Mouse (Mus musculus) neural tube, embryonic 11.5 days (tissue): Measurements from ENCODE around the gene Krt80. TPM values are rescaled to one million over a fixed set of nuclear protein-coding genes. Genes with fewer than 3 reads are reported as not detected.

Source experiments
- ATAC-seq: fragments of 200-750 bp; cut with Nextera tagmentation; 2 replicates; pipeline ENCODE4 v1.8.0; 2017; ENCODE audit warnings: moderate number of reproducible peaks, mild to moderate bottlenecking, moderate TSS enrichment, moderate library complexity; ENCODE audit not compliant: insufficient read depth, low FRiP score, low TSS enrichment
- DNase-seq: peaks from one replicate; pipeline ENCODE4 v3.0.0-alpha.2; 2015; ENCODE audit warnings: low spot score
- H3K27ac ChIP-seq: fragments of 300-500 bp; sonication (generic); 2 replicates; pipeline ENCODE4 v1.5.1; 2014; ENCODE audit warnings: low read depth, mild to moderate bottlenecking, low read length
- H3K27me3 ChIP-seq: fragments of 300-500 bp; sonication (generic); 2 replicates; pipeline ENCODE4 v1.6.1; 2014; ENCODE audit warnings: mild to moderate bottlenecking, low read length, mixed read lengths; ENCODE audit not compliant: control insufficient read depth, insufficient read depth
- H3K36me3 ChIP-seq: fragments of 300-500 bp; sonication (generic); 2 replicates; pipeline ENCODE4 v1.6.1; 2014; ENCODE audit warnings: mild to moderate bottlenecking, low read length, moderate library complexity, mixed read lengths; ENCODE audit not compliant: control insufficient read depth, insufficient read depth
- H3K4me1 ChIP-seq: fragments of 300-500 bp; sonication (generic); 2 replicates; pipeline ENCODE4 v1.6.1; 2014; ENCODE audit warnings: low read length, mixed read lengths; ENCODE audit not compliant: control insufficient read depth, insufficient read depth
- H3K4me2 ChIP-seq: fragments of 300-500 bp; sonication (generic); 2 replicates; pipeline ENCODE4 v1.6.1; 2014; ENCODE audit warnings: low read depth, mild to moderate bottlenecking, moderate library complexity
- H3K4me3 ChIP-seq: fragments of 300-500 bp; sonication (generic); 2 replicates; pipeline ENCODE4 v1.5.1; 2014; ENCODE audit warnings: low read depth, low read length
- H3K9ac ChIP-seq: fragments of 300-500 bp; sonication (generic); 2 replicates; pipeline ENCODE4 v1.6.1; 2014; ENCODE audit warnings: mild to moderate bottlenecking, low read length
- H3K9me3 ChIP-seq: fragments of 300-500 bp; sonication (generic); 2 replicates; pipeline ENCODE4 v1.6.1; 2016; ENCODE audit warnings: low read length; ENCODE audit not compliant: control insufficient read depth
- WGBS: fragments of 180-500 bp; shearing (Covaris S2); extraction: QIAGEN DNeasy Blood & Tissue Kit; methylation state at CpG from one replicate; pipeline ENCODE4 v1.1.7; 2014; 5-methylcytosine and 5-hydroxymethylcytosine counted together
- polyA plus RNA-seq: library from polyadenylated mRNA; unstranded; fragments of >200 nt; fragmentation: Nextera tagmentation; extraction: Ambion mirVana; gene quantifications from 2 replicates; pipeline ENCODE4 v1.2.1, GENCODE M21; 2014

The Krt80 gene
- not detected in 2 replicates for polyA plus RNA-seq

GRCm38 (mm10) chr15:101370101-101370911, at the start of gene Krt80:
Krt80 (minus strand) TSS chr15:101370162.
- ATAC-seq = no peak
- Histone ChIP-seq H3K9ac (no peak within 1 kb of the TSS), H3K4me3 (no peak within 1 kb of the TSS), H3K36me3 (no peaks in the 10 kb centered on the region), H3K4me2 (no peak within 1 kb of the TSS), H3K4me1 (no peaks in the 10 kb centered on the region), H3K27me3 (no peaks in the 10 kb centered on the region), H3K27ac (no peak within 1 kb of the TSS), H3K9me3 (no peaks in the 10 kb centered on the region)
- DNase-seq = no peak
- 68% methylated on average over 22 of the region's 22 CpGs for WGBS

GRCm38 (mm10) chr15:101418950-101419349, 49.0 kb upstream of the Krt80 start:
- H3K9ac ChIP-seq = no peak overlapping the region
- no peak overlapping the region for H3K27ac ChIP-seq
- H3K27me3 ChIP-seq = no peaks in the 10 kb centered on the region
- DNase-seq (no peak), ATAC-seq (no peak)
- 91% methylated on average over 4 of the region's 4 CpGs for WGBS
- H3K9me3 ChIP-seq = no peaks in the 10 kb centered on the region
- H3K4me2 ChIP-seq = no peak overlapping the region
- no peak overlapping the region for H3K4me3 ChIP-seq
- H3K36me3 ChIP-seq = no peaks in the 10 kb centered on the region
- no peaks in the 10 kb centered on the region for H3K4me1 ChIP-seq

- Histone ChIP-seq H3K9me3 (no peaks in the 10 kb centered on the region), H3K4me3 (no peak overlapping the region), H3K9ac (no peak overlapping the region), H3K36me3 (no peaks in the 10 kb centered on the region), H3K27ac (no peak overlapping the region), H3K4me1 (no peaks in the 10 kb centered on the region), H3K4me2 (no peak overlapping the region), H3K27me3 (peaks cover 18% of the 10 kb centered on the region)
- WGBS = 40% methylated on average over 11 of the region's 11 CpGs
- ATAC-seq = no peak
- DNase-seq = no peak
Observed at GRCm38 (mm10) chr15:101414807-101415565, 45.0 kb upstream of the Krt80 start.

GRCm38 (mm10) chr15:101413916-101414635, 44.1 kb upstream of the Krt80 start:
- no peaks in the 10 kb centered on the region for H3K36me3 ChIP-seq
- no peaks in the 10 kb centered on the region for H3K4me1 ChIP-seq
- no peak overlapping the region for H3K4me2 ChIP-seq
- DNase-seq (no peak), ATAC-seq (no peak)
- no peak overlapping the region for H3K4me3 ChIP-seq
- no peak overlapping the region for H3K27ac ChIP-seq
- 53% methylated on average over 7 of the region's 7 CpGs for WGBS
- H3K9ac ChIP-seq = no peak overlapping the region
- H3K9me3 ChIP-seq = no peaks in the 10 kb centered on the region
- peaks cover 18% of the 10 kb centered on the region for H3K27me3 ChIP-seq

- DNase-seq (peak; percentile 20), ATAC-seq (no peak)
- Histone ChIP-seq H3K4me2 (no peak overlapping the region), H3K27ac (no peak overlapping the region), H3K36me3 (no peaks in the 10 kb centered on the region), H3K4me1 (no peaks in the 10 kb centered on the region), H3K27me3 (peaks cover 18% of the 10 kb centered on the region), H3K9me3 (no peaks in the 10 kb centered on the region), H3K9ac (no peak overlapping the region), H3K4me3 (no peak overlapping the region; the same call in 1 of the 2 replicates)
- 26% methylated on average over 31 of the region's 31 CpGs for WGBS
Observed at GRCm38 (mm10) chr15:101412188-101412587, 42.2 kb upstream of the Krt80 start.

- Histone ChIP-seq H3K36me3 (no peaks in the 10 kb centered on the region), H3K27me3 (peaks cover 18% of the 10 kb centered on the region), H3K9me3 (no peaks in the 10 kb centered on the region), H3K4me3 (no peak within 1 kb of the TSS), H3K4me2 (no peak within 1 kb of the TSS), H3K9ac (no peak within 1 kb of the TSS), H3K4me1 (no peaks in the 10 kb centered on the region), H3K27ac (no peak within 1 kb of the TSS)
- no peak for DNase-seq
- ATAC-seq = no peak
- WGBS = 57% methylated on average over 2 of the region's 2 CpGs
Observed at GRCm38 (mm10) chr15:101410775-101411174, 40.8 kb upstream of the Krt80 start, which contains the start of gene Krt7. Krt7 (plus strand) TSS chr15:101411043.

GRCm38 (mm10) chr15:101398269-101398668, 28.3 kb upstream of the Krt80 start:
- no peak for DNase-seq
- Histone ChIP-seq H3K9ac (no peak overlapping the region), H3K27ac (no peak overlapping the region), H3K4me3 (no peak overlapping the region), H3K4me1 (no peaks in the 10 kb centered on the region), H3K9me3 (no peaks in the 10 kb centered on the region), H3K36me3 (no peaks in the 10 kb centered on the region), H3K4me2 (no peak overlapping the region), H3K27me3 (no peaks in the 10 kb centered on the region)
- 78% methylated on average over 8 of the region's 8 CpGs for WGBS
- ATAC-seq = no peak

- DNase-seq = no peak
- H3K36me3 ChIP-seq = no peaks in the 10 kb centered on the region
- H3K9ac ChIP-seq = no peak overlapping the region
- no peak overlapping the region for H3K4me3 ChIP-seq
- H3K4me2 ChIP-seq = no peak overlapping the region
- WGBS = 95% methylated on average over 2 of the region's 2 CpGs
- ATAC-seq = no peak
- no peaks in the 10 kb centered on the region for H3K4me1 ChIP-seq
- H3K27ac ChIP-seq = no peak overlapping the region
- no peaks in the 10 kb centered on the region for H3K27me3 ChIP-seq
- no peaks in the 10 kb centered on the region for H3K9me3 ChIP-seq
Observed at GRCm38 (mm10) chr15:101397683-101398082, 27.7 kb upstream of the Krt80 start.
